Mouse (Mus musculus): Measurements from ENCODE around the gene Olfr1392. TPM values are rescaled to one million over a fixed set of nuclear protein-coding genes. Genes with fewer than 3 reads are reported as not detected.

The Olfr1392 gene
- total RNA-seq, 2 experiments from 2014 or later, result not detected

DNA sequence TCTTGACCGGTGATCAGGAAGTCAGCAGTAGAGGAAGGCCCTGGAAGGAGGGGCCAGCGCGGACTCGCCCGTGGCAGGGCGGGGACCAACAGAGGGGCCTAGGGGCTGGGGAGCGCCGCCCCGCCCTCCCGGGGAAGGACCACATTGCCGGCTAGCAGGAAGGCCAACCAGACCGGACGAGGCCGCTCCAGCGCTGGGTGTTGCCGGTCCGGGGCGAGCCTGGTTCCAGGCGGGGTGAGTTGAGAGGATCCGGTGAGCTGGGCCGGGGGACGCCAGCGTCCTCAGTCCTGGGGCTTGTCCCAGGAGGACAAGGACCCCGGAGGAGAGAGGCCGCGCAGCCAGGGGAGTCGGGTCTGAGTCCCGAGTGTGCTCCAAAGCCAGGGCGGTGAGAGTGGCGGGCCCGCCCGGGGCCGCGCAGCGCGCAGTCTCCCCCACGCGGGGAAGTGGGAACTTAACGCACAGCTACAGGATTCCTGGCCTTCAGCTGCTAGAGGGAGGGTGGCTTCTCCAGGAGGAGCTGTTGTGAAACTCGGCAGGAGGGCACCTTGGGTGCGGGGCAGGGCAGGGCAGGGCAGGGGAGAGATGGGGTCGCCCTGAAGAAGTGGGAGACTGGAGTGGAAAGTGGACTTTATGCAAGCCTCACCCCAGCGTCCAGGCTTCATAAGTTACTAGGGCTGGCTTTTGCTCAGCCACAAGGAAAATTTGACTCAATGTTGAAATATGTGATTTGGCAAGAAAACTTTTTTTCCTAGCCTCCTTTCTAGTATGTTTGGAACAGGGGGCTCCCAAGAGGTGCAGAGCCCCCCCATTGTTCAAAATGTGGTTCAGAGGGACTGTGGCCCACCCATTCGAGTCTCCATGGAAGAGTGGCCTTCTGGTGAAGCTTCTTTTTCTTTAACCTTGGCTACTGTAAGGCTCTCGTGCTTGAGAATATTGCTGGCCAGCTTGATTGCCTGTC is 34.4 kb upstream of the Olfr1392 start:
- ATAC-seq (replicated peaks; ENCODE audit: low FRiP score, poor library complexity, severe bottlenecking), result peak; percentile 84

GRCm38 (mm10) chr11:49251380-49251761 is 33.7 kb upstream of the Olfr1392 start:
- ATAC-seq (replicated peaks; ENCODE audit: low FRiP score, poor library complexity, severe bottlenecking), result no peak

DNA sequence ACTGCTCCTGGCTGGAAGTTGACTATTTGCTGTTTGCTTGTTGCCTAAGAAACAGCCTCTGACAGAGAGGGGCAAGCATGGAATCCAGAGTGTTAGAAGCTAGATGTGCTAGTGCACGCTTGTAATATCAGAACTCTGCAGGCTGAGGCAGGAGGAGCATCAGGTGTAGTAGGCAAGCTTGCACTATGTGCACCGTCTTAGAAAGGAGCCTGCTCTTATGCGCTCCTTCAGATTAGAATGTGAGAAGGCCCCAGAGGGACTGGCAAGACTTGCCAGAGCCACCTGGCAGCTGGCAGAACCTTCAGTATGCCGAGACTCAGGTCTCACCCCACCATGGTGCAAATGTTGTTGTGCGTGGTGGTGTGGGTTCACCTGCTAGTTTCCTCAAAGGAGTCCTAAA is 33.0 kb upstream of the Olfr1392 start:
- ATAC-seq (replicated peaks; ENCODE audit: low FRiP score, poor library complexity, severe bottlenecking), result peak; percentile 32

DNA sequence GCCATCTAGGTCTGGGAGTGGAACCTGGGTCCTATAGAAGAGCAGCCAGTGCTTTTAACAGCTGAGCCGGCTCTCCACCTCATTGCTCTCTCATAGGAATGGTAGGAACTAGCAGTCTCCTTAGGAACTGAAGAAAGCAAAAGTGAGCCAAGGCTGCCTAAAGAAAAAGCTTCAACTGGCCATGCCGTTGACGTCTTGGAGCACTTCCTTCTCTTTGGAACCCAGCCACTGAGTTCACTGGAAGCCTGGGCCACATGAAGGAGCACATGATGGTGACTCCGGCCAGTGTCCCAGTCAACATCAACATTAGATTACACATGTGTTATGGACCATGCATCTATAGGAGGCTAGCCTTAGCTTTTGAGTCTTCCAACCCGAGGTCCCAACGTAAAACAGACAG is 32.0 kb upstream of the Olfr1392 start:
- no peak for ATAC-seq (replicated peaks; ENCODE audit: low FRiP score, poor library complexity, severe bottlenecking)

DNA sequence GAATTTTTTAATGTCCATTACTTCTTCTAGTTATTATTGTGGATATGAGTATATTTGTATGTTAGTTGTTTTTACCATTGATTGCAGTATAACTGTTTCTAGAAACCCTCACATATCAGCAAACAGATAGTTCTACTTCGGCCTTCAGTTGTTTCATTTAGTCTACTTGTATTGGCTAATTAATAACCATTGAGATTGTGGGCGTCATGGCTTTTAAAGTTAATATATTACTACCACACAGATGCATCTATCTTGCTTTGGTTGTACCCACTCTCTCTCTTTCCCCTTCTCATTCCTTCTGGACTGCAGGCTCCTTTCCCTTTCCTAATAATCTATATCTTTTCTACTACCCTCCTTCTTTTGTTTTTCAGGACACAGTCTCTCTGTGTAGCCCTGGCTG is 25.8 kb upstream of the Olfr1392 start:
- ATAC-seq (replicated peaks; ENCODE audit: low FRiP score, poor library complexity, severe bottlenecking), result no peak

GRCm38 (mm10) chr11:49259829-49260228 is 25.3 kb upstream of the Olfr1392 start:
- no peak for ATAC-seq (replicated peaks; ENCODE audit: low FRiP score, poor library complexity, severe bottlenecking)

DNA sequence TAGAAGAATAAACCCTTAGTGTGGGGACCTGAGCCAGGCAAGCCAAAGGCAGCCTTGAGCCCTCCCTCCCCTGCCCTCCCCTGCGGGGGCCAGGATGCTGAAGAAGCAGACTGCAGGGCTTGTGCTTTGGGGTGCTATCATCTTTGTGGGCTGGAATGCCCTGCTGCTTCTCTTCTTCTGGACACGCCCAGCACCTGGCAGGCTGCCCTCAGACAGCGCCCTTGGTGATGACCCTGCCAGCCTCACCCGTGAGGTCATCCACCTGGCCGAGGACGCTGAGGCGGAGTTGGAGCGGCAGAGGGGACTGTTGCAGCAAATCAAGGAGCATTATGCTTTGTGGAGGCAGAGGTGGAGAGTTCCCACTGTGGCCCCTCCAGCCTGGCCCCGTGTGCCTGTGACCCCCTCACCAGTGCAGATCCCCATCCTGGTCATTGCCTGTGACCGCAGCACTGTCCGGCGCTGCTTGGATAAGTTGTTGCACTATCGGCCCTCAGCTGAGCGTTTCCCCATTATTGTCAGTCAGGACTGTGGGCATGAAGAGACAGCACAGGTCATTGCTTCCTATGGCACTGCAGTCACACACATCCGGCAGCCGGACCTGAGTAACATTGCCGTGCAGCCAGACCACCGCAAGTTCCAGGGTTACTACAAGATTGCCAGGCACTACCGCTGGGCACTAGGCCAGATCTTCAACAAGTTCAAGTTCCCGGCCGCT is 24.3 kb upstream of the Olfr1392 start:
- no peak for ATAC-seq (replicated peaks; ENCODE audit: low FRiP score, poor library complexity, severe bottlenecking)

DNA sequence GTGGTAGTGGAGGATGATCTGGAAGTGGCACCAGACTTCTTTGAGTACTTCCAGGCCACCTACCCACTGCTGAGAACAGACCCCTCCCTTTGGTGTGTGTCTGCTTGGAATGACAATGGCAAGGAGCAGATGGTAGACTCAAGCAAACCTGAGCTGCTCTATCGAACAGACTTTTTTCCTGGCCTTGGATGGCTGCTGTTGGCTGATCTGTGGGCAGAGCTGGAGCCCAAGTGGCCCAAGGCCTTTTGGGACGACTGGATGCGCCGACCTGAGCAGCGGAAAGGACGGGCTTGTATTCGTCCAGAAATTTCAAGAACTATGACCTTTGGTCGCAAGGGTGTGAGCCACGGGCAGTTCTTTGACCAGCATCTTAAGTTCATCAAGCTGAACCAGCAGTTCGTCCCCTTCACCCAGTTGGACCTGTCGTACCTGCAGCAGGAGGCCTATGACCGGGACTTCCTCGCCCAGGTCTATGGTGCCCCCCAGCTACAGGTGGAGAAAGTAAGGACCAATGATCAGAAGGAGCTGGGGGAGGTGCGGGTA is 23.7 kb upstream of the Olfr1392 start:
- ATAC-seq (replicated peaks; ENCODE audit: low FRiP score, poor library complexity, severe bottlenecking), result no peak

GRCm38 (mm10) chr11:49262286-49262685 is 22.8 kb upstream of the Olfr1392 start:
- ATAC-seq (replicated peaks; ENCODE audit: low FRiP score, poor library complexity, severe bottlenecking), result no peak

- no peak for ATAC-seq (replicated peaks; ENCODE audit: low FRiP score, poor library complexity, severe bottlenecking)
Measured at GRCm38 (mm10) chr11:49263149-49263548, 21.9 kb upstream of the Olfr1392 start.

GRCm38 (mm10) chr11:49264081-49264480 is 21.0 kb upstream of the Olfr1392 start:
- no peak for ATAC-seq (replicated peaks; ENCODE audit: low FRiP score, poor library complexity, severe bottlenecking)

DNA sequence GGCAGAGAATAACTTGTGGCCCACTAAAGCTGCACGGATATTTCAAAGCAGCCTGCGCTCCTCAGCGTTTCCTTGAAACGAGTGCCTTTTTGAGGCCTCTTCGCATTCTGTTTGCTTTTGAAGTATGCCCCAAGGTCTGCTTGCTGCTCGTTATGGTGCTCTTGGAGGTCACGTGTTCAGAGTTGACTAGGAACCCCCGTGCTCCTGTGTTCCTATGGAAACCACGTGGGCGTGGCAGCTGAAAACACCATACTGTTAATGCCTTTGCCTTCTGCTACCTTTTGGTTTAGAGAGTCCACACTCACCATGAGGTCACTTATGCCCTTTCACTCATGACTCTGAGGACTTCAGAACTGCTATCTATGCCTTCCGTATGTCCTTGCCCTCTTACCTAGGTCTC is 20.5 kb upstream of the Olfr1392 start:
- no peak for ATAC-seq (replicated peaks; ENCODE audit: low FRiP score, poor library complexity, severe bottlenecking)

DNA sequence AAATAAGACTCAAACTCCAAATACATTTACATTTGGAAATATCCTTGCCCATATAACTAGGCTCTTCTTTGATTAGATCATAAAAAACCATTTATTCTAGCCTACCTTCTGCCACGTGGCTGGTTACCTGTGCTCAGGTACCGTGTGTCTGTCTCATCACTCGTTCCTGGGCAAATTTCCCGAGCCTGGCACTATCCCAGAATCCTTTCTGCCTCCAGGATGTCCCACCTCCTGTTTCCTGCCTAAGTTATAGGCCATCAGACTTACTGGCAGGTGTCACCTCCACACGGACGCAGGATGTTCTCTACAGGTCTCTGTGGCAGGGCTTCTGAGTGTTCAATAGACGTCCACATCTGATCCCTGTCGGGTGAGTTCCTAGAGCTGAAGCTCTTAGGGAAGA is 20.0 kb upstream of the Olfr1392 start:
- ATAC-seq (replicated peaks; ENCODE audit: low FRiP score, poor library complexity, severe bottlenecking), result no peak

DNA sequence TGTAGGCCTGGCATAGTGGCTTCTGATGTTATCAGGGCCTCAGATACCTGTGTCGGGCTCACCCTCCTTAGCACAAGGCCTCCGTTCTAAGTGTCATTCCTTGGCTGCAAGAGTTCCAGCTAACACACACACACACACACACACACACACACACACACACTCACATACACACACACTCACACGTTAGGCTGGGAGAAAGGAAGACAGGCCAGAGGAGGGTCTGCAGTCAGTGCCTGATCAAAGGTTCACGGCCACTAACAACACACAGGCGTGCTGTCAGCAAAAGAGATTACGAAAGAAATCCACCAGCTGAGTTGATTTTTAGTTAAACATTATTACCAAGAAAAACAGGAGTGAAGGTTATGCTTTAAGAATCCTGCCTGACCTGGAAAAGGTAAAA is 18.4 kb upstream of the Olfr1392 start:
- no peak for ATAC-seq (replicated peaks; ENCODE audit: low FRiP score, poor library complexity, severe bottlenecking)

DNA sequence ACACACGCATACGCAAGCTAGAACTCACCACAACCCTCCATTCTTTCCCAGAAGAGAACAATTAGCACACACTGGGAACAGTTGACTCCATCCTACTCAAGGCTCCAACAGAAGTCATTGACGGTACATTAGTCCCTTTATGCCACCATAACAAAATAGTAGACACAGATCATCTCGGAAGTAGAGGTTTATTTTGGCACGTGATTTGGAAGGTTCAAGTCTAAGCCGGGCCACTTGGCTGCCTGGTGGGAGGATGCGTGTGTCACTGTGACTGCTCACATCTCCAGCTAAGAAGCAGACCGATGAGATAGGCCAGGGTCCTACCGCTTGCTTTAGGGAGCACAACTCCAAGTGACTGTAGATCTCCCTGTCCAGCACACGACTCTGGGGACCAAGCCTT is 17.8 kb upstream of the Olfr1392 start:
- ATAC-seq (replicated peaks; ENCODE audit: low FRiP score, poor library complexity, severe bottlenecking), result no peak

GRCm38 (mm10) chr11:49267970-49268579 is 17.0 kb upstream of the Olfr1392 start:
- ATAC-seq (replicated peaks; ENCODE audit: low FRiP score, poor library complexity, severe bottlenecking), result no peak

- no peak for ATAC-seq (replicated peaks; ENCODE audit: low FRiP score, poor library complexity, severe bottlenecking)
Measured at GRCm38 (mm10) chr11:49269761-49270160, 15.3 kb upstream of the Olfr1392 start.

- no peak for ATAC-seq (replicated peaks; ENCODE audit: low FRiP score, poor library complexity, severe bottlenecking)
Measured at GRCm38 (mm10) chr11:49270368-49270767, 14.7 kb upstream of the Olfr1392 start.

DNA sequence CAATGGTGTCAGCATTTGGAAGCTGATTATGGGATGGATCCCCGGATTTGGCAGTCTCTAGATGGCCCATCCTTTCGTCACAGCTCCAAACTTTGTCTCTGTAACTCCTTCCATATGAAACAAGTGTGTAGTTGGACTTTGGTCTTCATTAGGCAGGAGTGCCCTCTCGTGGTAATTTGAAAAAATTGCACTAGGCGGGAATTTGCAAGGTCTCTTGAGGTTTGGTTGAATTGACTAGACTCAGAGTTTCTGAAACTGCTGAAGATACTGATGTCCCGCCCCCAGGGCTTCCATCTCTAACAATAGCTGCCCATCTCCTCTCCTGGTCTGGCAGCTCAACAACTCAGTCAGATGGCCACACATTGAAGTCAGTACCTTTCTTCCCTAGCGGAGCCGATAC is 13.7 kb upstream of the Olfr1392 start:
- ATAC-seq (replicated peaks; ENCODE audit: low FRiP score, poor library complexity, severe bottlenecking), result peak; percentile 67

- no peak for ATAC-seq (replicated peaks; ENCODE audit: low FRiP score, poor library complexity, severe bottlenecking)
Measured at GRCm38 (mm10) chr11:49273834-49274519, 11.1 kb upstream of the Olfr1392 start.

Data from erythroid progenitor cell, adult 5-6 weeks (primary cell).